Mouse (Mus musculus) embryonic fibroblast, embryonic 13.5 days (primary cell): ENCODE measurements around the gene Togaram1.

Experiments
- CTCF ChIP-seq: IDR thresholded peaks from 2 replicates; pipeline ENCODE4 v1.5.1; 2011; ENCODE audit warnings: mild to moderate bottlenecking, control low read depth, low read length, moderate library complexity, borderline replicate concordance; ENCODE audit not compliant: insufficient read depth
- POLR2A ChIP-seq: IDR thresholded peaks from 2 replicates; pipeline ENCODE4 v1.6.1; 2011; ENCODE audit warnings: low read depth, mild to moderate bottlenecking, control low read depth, low read length, moderate library complexity

- TF ChIP-seq CTCF (no peak), POLR2A (no peak)
Observed at GRCm38 (mm10) chr12:64977518-64977917, 11.9 kb downstream of the Togaram1 start.
